Comparison of ENCODE assay signal across 20 mouse cellular contexts in genomic region chr7:129635898-129636640, GRCm38 (mm10).
"Had no signal": no experiment of that assay in that cellular context is flagged by ENCODE, and none has a peak within 500 bp of the region (broad histone marks: within the 10 kb centered on the region; RNA-seq: fewer than 3 reads in every experiment).

No protein-coding gene starts in this region.

- H3K27ac ChIP-seq: left cerebral cortex, adult 2 months; limb, embryonic 12.5 days; limb, embryonic 15.5 days; liver, embryonic 14.5 days; macrophage; midbrain, embryonic 12.5 days; neural tube, embryonic 13.5 days; stomach, postnatal 0 days had no signal

- H3K9me3 ChIP-seq: limb, embryonic 12.5 days; limb, embryonic 15.5 days; midbrain, embryonic 12.5 days; neural tube, embryonic 13.5 days had no signal

- H3K27me3 ChIP-seq: limb, embryonic 12.5 days; limb, embryonic 15.5 days; midbrain, embryonic 12.5 days; neural tube, embryonic 13.5 days had no signal

- DNase-seq: kidney, adult 11 months; kidney, postnatal 14 days; layer of hippocampus, postnatal 36 days; liver, postnatal 0 days; lung, embryonic 14.5 days; thymus, adult 2 months; thymus, postnatal 14 days; thymus, postnatal 4 days had no signal

- ATAC-seq: liver, postnatal 0 days; lung, postnatal 0 days; midbrain, embryonic 16.5 days had no signal

- H3K4me2 ChIP-seq: limb, embryonic 12.5 days; limb, embryonic 15.5 days; liver, embryonic 11.5 days; lung, embryonic 14.5 days; midbrain, embryonic 12.5 days; neural tube, embryonic 13.5 days had no signal

- H3K4me3 ChIP-seq: left cerebral cortex, adult 2 months; limb, embryonic 12.5 days; limb, embryonic 15.5 days; midbrain, embryonic 12.5 days; myocyte; neural tube, embryonic 13.5 days had no signal

- H3K9ac ChIP-seq: limb, embryonic 12.5 days; limb, embryonic 15.5 days; liver, embryonic 14.5 days; liver, postnatal 0 days; lung, embryonic 14.5 days; midbrain, embryonic 12.5 days; neural tube, embryonic 13.5 days had no signal

- H3K4me1 ChIP-seq: limb, embryonic 15.5 days; midbrain, embryonic 12.5 days; neural tube, embryonic 13.5 days had no signal
